Mouse (Mus musculus): Measurements from ENCODE around the gene Slc29a2. TPM values are rescaled to one million over a fixed set of nuclear protein-coding genes. Genes with fewer than 3 reads are reported as not detected.

Slc29a2 gene
- polyA plus RNA-seq, 1 experiment from 2014 or later: 1.5 TPM

Other genes with a start within 250 kb of the Slc29a2 start
- 62.0 and 72.5 TPM in 2 replicates for gene Rbm4, start 230.0 kb upstream of the Slc29a2 start, polyA plus RNA-seq (2015; fragmentation: Nextera tagmentation; extraction: Ambion mirVana)
- gene Gm21992, start 212.2 kb upstream of the Slc29a2 start, polyA plus RNA-seq (2015; fragmentation: Nextera tagmentation; extraction: Ambion mirVana): 35.6 and 36.7 TPM in 2 replicates
- 51.4 and 67.4 TPM in 2 replicates for gene Rbm14, start 212.2 kb upstream of the Slc29a2 start, polyA plus RNA-seq (2015; fragmentation: Nextera tagmentation; extraction: Ambion mirVana)
- gene Ccs, start 184.5 kb upstream of the Slc29a2 start, polyA plus RNA-seq (2015; fragmentation: Nextera tagmentation; extraction: Ambion mirVana): 41.1 and 43.4 TPM in 2 replicates
- gene Ccdc87, start 184.5 kb upstream of the Slc29a2 start, polyA plus RNA-seq (2015; fragmentation: Nextera tagmentation; extraction: Ambion mirVana): 0.13 TPM in 1 of 2 replicates, not detected in the other
- gene Ctsf, start 168.7 kb upstream of the Slc29a2 start, polyA plus RNA-seq (2015; fragmentation: Nextera tagmentation; extraction: Ambion mirVana): 11.3 and 12.4 TPM in 2 replicates
- gene Actn3, start 146.0 kb upstream of the Slc29a2 start, polyA plus RNA-seq (2015; fragmentation: Nextera tagmentation; extraction: Ambion mirVana): 21.4 and 26.6 TPM in 2 replicates
- gene Zdhhc24, start 145.2 kb upstream of the Slc29a2 start, polyA plus RNA-seq (2015; fragmentation: Nextera tagmentation; extraction: Ambion mirVana): 10.2 and 12.6 TPM in 2 replicates
- gene Bbs1, start 117.2 kb upstream of the Slc29a2 start, polyA plus RNA-seq (2015; fragmentation: Nextera tagmentation; extraction: Ambion mirVana): 1.4 and 2.2 TPM in 2 replicates
- 101 and 102 TPM in 2 replicates for gene Dpp3, start 95.6 kb upstream of the Slc29a2 start, polyA plus RNA-seq (2015; fragmentation: Nextera tagmentation; extraction: Ambion mirVana)
- gene Peli3, start 80.7 kb upstream of the Slc29a2 start, polyA plus RNA-seq (2015; fragmentation: Nextera tagmentation; extraction: Ambion mirVana): 0.47 and 0.81 TPM in 2 replicates
- gene Mrpl11, start 61.7 kb upstream of the Slc29a2 start, polyA plus RNA-seq (2015; fragmentation: Nextera tagmentation; extraction: Ambion mirVana): 106 and 107 TPM in 2 replicates
- gene Npas4, start 33.5 kb upstream of the Slc29a2 start, polyA plus RNA-seq (2015; fragmentation: Nextera tagmentation; extraction: Ambion mirVana): not detected in 2 replicates
- gene B4gat1, start 15.0 kb downstream of the Slc29a2 start, polyA plus RNA-seq (2015; fragmentation: Nextera tagmentation; extraction: Ambion mirVana): 23.8 and 24.1 TPM in 2 replicates
- 0.94 and 1.3 TPM in 2 replicates for gene AC124502.3, start 15.0 kb downstream of the Slc29a2 start, polyA plus RNA-seq (2015; fragmentation: Nextera tagmentation; extraction: Ambion mirVana)
- 66.4 and 67.6 TPM in 2 replicates for gene Brms1, start 17.5 kb downstream of the Slc29a2 start, polyA plus RNA-seq (2015; fragmentation: Nextera tagmentation; extraction: Ambion mirVana)
- 0.84 and 1.1 TPM in 2 replicates for gene Rin1, start 26.6 kb downstream of the Slc29a2 start, polyA plus RNA-seq (2015; fragmentation: Nextera tagmentation; extraction: Ambion mirVana)
- 4.1 and 7.1 TPM in 2 replicates for gene Cd248, start 44.2 kb downstream of the Slc29a2 start, polyA plus RNA-seq (2015; fragmentation: Nextera tagmentation; extraction: Ambion mirVana)
- 0.32 and 0.33 TPM in 2 replicates for gene Tmem151a, start 61.7 kb downstream of the Slc29a2 start, polyA plus RNA-seq (2015; fragmentation: Nextera tagmentation; extraction: Ambion mirVana)
- 65.9 and 75.7 TPM in 2 replicates for gene Yif1a, start 64.7 kb downstream of the Slc29a2 start, polyA plus RNA-seq (2015; fragmentation: Nextera tagmentation; extraction: Ambion mirVana)
- gene Cnih2, start 74.7 kb downstream of the Slc29a2 start, polyA plus RNA-seq (2015; fragmentation: Nextera tagmentation; extraction: Ambion mirVana): 0.91 and 1.2 TPM in 2 replicates
- 246 and 252 TPM in 2 replicates for gene Rab1b, start 83.2 kb downstream of the Slc29a2 start, polyA plus RNA-seq (2015; fragmentation: Nextera tagmentation; extraction: Ambion mirVana)
- gene Klc2, start 94.7 kb downstream of the Slc29a2 start, polyA plus RNA-seq (2015; fragmentation: Nextera tagmentation; extraction: Ambion mirVana): 6.6 and 8.7 TPM in 2 replicates
- 8.3 and 9.8 TPM in 2 replicates for gene Pacs1, start 249.3 kb downstream of the Slc29a2 start, polyA plus RNA-seq (2015; fragmentation: Nextera tagmentation; extraction: Ambion mirVana)